Mouse (Mus musculus) liver, postnatal 0 days (tissue): ENCODE results near the gene Rgs12. TPM values are rescaled to one million over a fixed set of nuclear protein-coding genes. Genes with fewer than 3 reads are reported as not detected.

Experiments used
- ATAC-seq: fragments of 200-750 bp; cut with Nextera tagmentation; 2 replicates; pipeline ENCODE4 v1.8.0; 2017; ENCODE audit warnings: mild to moderate bottlenecking, moderate library complexity
- DNase-seq: peaks from one replicate; pipeline ENCODE4 v3.0.0-alpha.2; 2016
- H3K27ac ChIP-seq: fragments of 300-500 bp; sonication (generic); 2 replicates; pipeline ENCODE4 v1.5.1; 2014; ENCODE audit warnings: antibody characterized with exemption, moderate library complexity, mild to moderate bottlenecking, low read depth
- H3K27me3 ChIP-seq: fragments of 300-500 bp; sonication (generic); 2 replicates; pipeline ENCODE4 v1.6.1; 2014; ENCODE audit warnings: low read length, control low read depth, mixed read lengths; ENCODE audit not compliant: insufficient read depth
- H3K36me3 ChIP-seq: fragments of 300-500 bp; sonication (generic); replicated peaks from 2 replicates; pipeline ENCODE4 v1.6.1; 2014; ENCODE audit warnings: mild to moderate bottlenecking, control low read depth, low read length, moderate library complexity, mixed read lengths; ENCODE audit not compliant: insufficient read depth
- H3K4me1 ChIP-seq: fragments of 300-500 bp; sonication (generic); 2 replicates; pipeline ENCODE4 v1.6.1; 2014; ENCODE audit warnings: antibody characterized with exemption, mild to moderate bottlenecking, control low read depth; ENCODE audit not compliant: insufficient read depth
- H3K4me2 ChIP-seq: fragments of 300-500 bp; sonication (generic); 2 replicates; pipeline ENCODE4 v1.6.1; 2014; ENCODE audit warnings: low read depth, mild to moderate bottlenecking, low read length, moderate library complexity, mixed read lengths
- H3K4me3 ChIP-seq: fragments of 300-500 bp; sonication (generic); 2 replicates; pipeline ENCODE4 v1.5.1; 2014; ENCODE audit warnings: low read depth, low read length
- H3K9ac ChIP-seq: fragments of 300-500 bp; sonication (generic); replicated peaks from 2 replicates; pipeline ENCODE4 v1.6.1; 2014; ENCODE audit warnings: mild to moderate bottlenecking, moderate library complexity
- H3K9me3 ChIP-seq: fragments of 300-500 bp; sonication (generic); 2 replicates; pipeline ENCODE4 v1.6.1; 2016; ENCODE audit warnings: mild to moderate bottlenecking, control low read depth, low read length, mixed read lengths
- CTCF ChIP-seq: sonication (generic); IDR thresholded peaks from 2 replicates; pipeline ENCODE4 v1.5.1; 2016; ENCODE audit warnings: antibody characterized with exemption, low read depth
- EP300 ChIP-seq: IDR thresholded peaks from 2 replicates; pipeline ENCODE4 v1.6.1; 2016; ENCODE audit warnings: antibody characterized with exemption, low read depth, mild to moderate bottlenecking
- WGBS: fragments of 180-500 bp; shearing (Covaris S2); extraction: QIAGEN DNeasy Blood & Tissue Kit; methylation state at CpG from one replicate; pipeline ENCODE4 v1.1.7; 2014; ENCODE audit not compliant: insufficient replicate concordance; 5-methylcytosine and 5-hydroxymethylcytosine counted together
- polyA plus RNA-seq: library from polyadenylated mRNA; unstranded; fragments of >200 nt; fragmentation: Nextera tagmentation; extraction: Ambion mirVana; gene quantifications from 2 replicates; pipeline ENCODE4 v1.2.1, GENCODE M21; 2015

Rgs12 gene
- polyA plus RNA-seq, 1 experiment from 2014 or later: 7.3 TPM

GRCm38 (mm10) chr5:35035795-35036194, 86.5 kb downstream of the Rgs12 start:
- peak overlapping the region; percentile 66; the same call in 1 of the 2 replicates for H3K27ac ChIP-seq
- peak; percentile 57 for DNase-seq
- WGBS: 29% methylated on average over 4 of the region's 4 CpGs

GRCm38 (mm10) chr5:35037438-35037837, 88.2 kb downstream of the Rgs12 start:
- H3K36me3 ChIP-seq: no peaks in the 10 kb centered on the region
- H3K4me1 ChIP-seq: peaks cover 24% of the 10 kb centered on the region
- no peak for ATAC-seq
- H3K9me3 ChIP-seq: no peaks in the 10 kb centered on the region
- H3K4me3 ChIP-seq: no peak overlapping the region
- no peak overlapping the region for H3K4me2 ChIP-seq
- H3K27ac ChIP-seq: no peak overlapping the region
- H3K27me3 ChIP-seq: no peaks in the 10 kb centered on the region
- H3K9ac ChIP-seq: no peak overlapping the region
- no peak for DNase-seq
- TF ChIP-seq EP300: no peak
- TF ChIP-seq CTCF: no peak

More at GRCm38 (mm10) chr5:35035795-35036194, 86.5 kb downstream of the Rgs12 start:
- Histone ChIP-seq H3K36me3 (0 out of 2 replicates have a peak, but pooled peaks cover 5% of the 10 kb centered on the region), H3K4me1 (peaks cover 20% of the 10 kb centered on the region), H3K27me3 (no peaks in the 10 kb centered on the region), H3K4me2 (no peak overlapping the region), H3K9ac (no peak overlapping the region), H3K9me3 (no peaks in the 10 kb centered on the region), H3K4me3 (no peak overlapping the region)
- ATAC-seq: peak; percentile 83
- 0 out of 2 replicates have a peak, but pooled peaks have one; percentile 4 for TF ChIP-seq CTCF
- peak; percentile 70 for TF ChIP-seq EP300

GRCm38 (mm10) chr5:35041268-35041829, 92.1 kb downstream of the Rgs12 start, which contains the start of gene Hgfac:
Hgfac (plus strand) TSS chr5:35041509.
- DNase-seq: peak; percentile 81
- H3K4me2 ChIP-seq: peak within 1 kb of the TSS; percentile 69

GRCm38 (mm10) chr5:35042431-35043109, 93.3 kb downstream of the Rgs12 start:
- H3K9ac ChIP-seq: peak overlapping the region; percentile 59
- H3K4me1 ChIP-seq: peaks cover 20% of the 10 kb centered on the region
- H3K9me3 ChIP-seq: no peaks in the 10 kb centered on the region
- peak; percentile 52 for DNase-seq
- ATAC-seq: peak; percentile 10; the same call in 1 of the 2 replicates
- peaks cover 5% of the 10 kb centered on the region; the same call in 1 of the 2 replicates for H3K36me3 ChIP-seq
- peak overlapping the region; percentile 69 for H3K4me2 ChIP-seq
- H3K4me3 ChIP-seq: peak overlapping the region; percentile 35
- 23% methylated on average over 10 of the region's 10 CpGs for WGBS
- peak overlapping the region; percentile 92 for H3K27ac ChIP-seq
- TF ChIP-seq EP300: no peak
- no peak for TF ChIP-seq CTCF
- H3K27me3 ChIP-seq: no peaks in the 10 kb centered on the region

More at GRCm38 (mm10) chr5:35041268-35041829, 92.1 kb downstream of the Rgs12 start, which contains the start of gene Hgfac:
- TF ChIP-seq EP300 (no peak), CTCF (no peak)
- Histone ChIP-seq H3K36me3 (no peaks in the 10 kb centered on the region; the same call in 1 of the 2 replicates), H3K4me1 (peaks cover 15% of the 10 kb centered on the region; the same call in 1 of the 2 replicates), H3K4me3 (peak within 1 kb of the TSS; percentile 35), H3K27ac (peak within 1 kb of the TSS; percentile 92), H3K27me3 (no peaks in the 10 kb centered on the region), H3K9ac (peak within 1 kb of the TSS; percentile 59), H3K9me3 (no peaks in the 10 kb centered on the region)
- ATAC-seq: peak; percentile 91
- 33% methylated on average over 6 of the region's 6 CpGs for WGBS

- H3K27me3 ChIP-seq: no peaks in the 10 kb centered on the region
- no peak overlapping the region for H3K27ac ChIP-seq
- H3K36me3 ChIP-seq: peaks cover 5% of the 10 kb centered on the region; the same call in 1 of the 2 replicates
- peaks cover 20% of the 10 kb centered on the region for H3K4me1 ChIP-seq
- peak overlapping the region; percentile 59 for H3K9ac ChIP-seq
- 0 out of 2 replicates have a peak overlapping the region, but pooled peaks have one; percentile 35 for H3K4me3 ChIP-seq
- 6% methylated on average over 1 of the region's 1 CpGs for WGBS
- DNase-seq (peak; percentile 82), ATAC-seq (peak; percentile 70)
- peak overlapping the region; percentile 69 for H3K4me2 ChIP-seq
- H3K9me3 ChIP-seq: no peaks in the 10 kb centered on the region
- TF ChIP-seq EP300 (no peak), CTCF (peak; percentile 95)
These were observed 93.8 kb downstream of the Rgs12 start for GRCm38 (mm10) chr5:35043110-35043451.

GRCm38 (mm10) chr5:35050541-35050940, 101.3 kb downstream of the Rgs12 start:
- peaks cover 5% of the 10 kb centered on the region; the same call in 1 of the 2 replicates for H3K27me3 ChIP-seq
- WGBS: 60% methylated on average over 5 of the region's 5 CpGs
- peaks cover 5% of the 10 kb centered on the region; the same call in 1 of the 2 replicates for H3K4me1 ChIP-seq
- ATAC-seq (no peak), DNase-seq (no peak)
- no peak overlapping the region for H3K4me2 ChIP-seq
- H3K9me3 ChIP-seq: no peaks in the 10 kb centered on the region
- H3K9ac ChIP-seq: no peak overlapping the region
- H3K4me3 ChIP-seq: no peak overlapping the region
- 0 out of 2 replicates have a peak, but pooled peaks cover 5% of the 10 kb centered on the region for H3K36me3 ChIP-seq
- no peak overlapping the region for H3K27ac ChIP-seq
- peak; percentile 27 for TF ChIP-seq CTCF
- no peak for TF ChIP-seq EP300
